9 mouse cellular contexts compared by ENCODE assay signal in genomic region chr6:53817763-53818174, GRCm38 (mm10). TPM values are rescaled to one million over a fixed set of nuclear protein-coding genes. Genes with fewer than 3 reads are reported as not detected.
DNase-seq lines count a peak whose midpoint lies in the region; ATAC-seq and TF ChIP-seq lines count a peak whose summit lies in the region.
"Had no signal": no experiment of that assay in that cellular context is flagged by ENCODE, and none has a peak within 500 bp of the region (broad histone marks: within the 10 kb centered on the region; RNA-seq: fewer than 3 reads in every experiment).

No protein-coding gene starts in this region.

- peaks cover 45% of the 10 kb centered on the region for H3K27me3 ChIP-seq in heart, embryonic 11.5 days (ENCODE audit: control insufficient read depth, insufficient read depth, low read length)
- H3K27me3 ChIP-seq in embryonic facial prominence, embryonic 13.5 days, result peaks cover 4% of the 10 kb centered on the region
- H3K27me3 ChIP-seq in hindbrain, embryonic 15.5 days, result peaks cover 34% of the 10 kb centered on the region
- H3K27me3 ChIP-seq in lung, embryonic 14.5 days (ENCODE audit: insufficient read depth, low read length), result peaks cover 41% of the 10 kb centered on the region

- H3K4me3 ChIP-seq in heart, embryonic 11.5 days (ENCODE audit: low read depth, low read length), result peak overlapping the region; percentile 59
- H3K4me3 ChIP-seq in embryonic facial prominence, embryonic 13.5 days, result peak overlapping the region; percentile 63
- H3K4me3 ChIP-seq in hindbrain, embryonic 15.5 days, result peak overlapping the region; percentile 53
- H3K4me3 ChIP-seq in lung, embryonic 14.5 days (ENCODE audit: low read depth, low read length), result peak overlapping the region; percentile 66

- no peaks in the 10 kb centered on the region for H3K9me3 ChIP-seq in heart, embryonic 11.5 days (replicated peaks; ENCODE audit: control insufficient read depth, low read length)
- no peaks in the 10 kb centered on the region for H3K9me3 ChIP-seq in embryonic facial prominence, embryonic 13.5 days
- H3K9me3 ChIP-seq in hindbrain, embryonic 15.5 days, result no peaks in the 10 kb centered on the region
- no peaks in the 10 kb centered on the region for H3K9me3 ChIP-seq in lung, embryonic 14.5 days (ENCODE audit: low read depth, low read length)

- H3K36me3 ChIP-seq in heart, embryonic 11.5 days (ENCODE audit: control insufficient read depth, insufficient read depth, low read length), result no peaks in the 10 kb centered on the region
- peaks cover 7% of the 10 kb centered on the region; the same call in 1 of the 2 replicates for H3K36me3 ChIP-seq in embryonic facial prominence, embryonic 13.5 days
- H3K36me3 ChIP-seq in hindbrain, embryonic 15.5 days, result no peaks in the 10 kb centered on the region
- peaks cover 17% of the 10 kb centered on the region for H3K36me3 ChIP-seq in lung, embryonic 14.5 days (ENCODE audit: insufficient read depth)

- H3K27ac ChIP-seq in heart, embryonic 11.5 days (ENCODE audit: low read depth, low read length), result no peak overlapping the region
- peak overlapping the region; percentile 98 for H3K27ac ChIP-seq in embryonic facial prominence, embryonic 13.5 days
- H3K27ac ChIP-seq in hindbrain, embryonic 15.5 days (replicated peaks), result no peak overlapping the region
- 0 out of 2 replicates have a peak overlapping the region, but pooled peaks have one; percentile 42 for H3K27ac ChIP-seq in lung, embryonic 14.5 days (ENCODE audit: low read depth)

- WGBS in heart, embryonic 11.5 days (ENCODE audit: insufficient replicate concordance), result 14% methylated on average over 33 of the region's 33 CpGs
- 10% methylated on average over 33 of the region's 33 CpGs for WGBS in embryonic facial prominence, embryonic 13.5 days
- WGBS in hindbrain, embryonic 15.5 days, result 16% methylated on average over 33 of the region's 33 CpGs
- WGBS in lung, embryonic 14.5 days, result 10% methylated on average over 33 of the region's 33 CpGs

- no peak for TF ChIP-seq CTCF in lung, embryonic 14.5 days (IDR thresholded peaks at IDR 0.05; ENCODE audit: low read depth)

- peaks cover 22% of the 10 kb centered on the region for H3K4me1 ChIP-seq in heart, embryonic 11.5 days (ENCODE audit: control insufficient read depth, insufficient read depth, low read length)
- peaks cover 61% of the 10 kb centered on the region for H3K4me1 ChIP-seq in embryonic facial prominence, embryonic 13.5 days
- peaks cover 41% of the 10 kb centered on the region for H3K4me1 ChIP-seq in hindbrain, embryonic 15.5 days (replicated peaks)
- peaks cover 6% of the 10 kb centered on the region; the same call in 1 of the 2 replicates for H3K4me1 ChIP-seq in lung, embryonic 14.5 days (ENCODE audit: insufficient read depth)

- peak overlapping the region; percentile 52 for H3K9ac ChIP-seq in heart, embryonic 11.5 days (ENCODE audit: low read depth, low read length)
- peak overlapping the region; percentile 89 for H3K9ac ChIP-seq in embryonic facial prominence, embryonic 13.5 days
- peak overlapping the region; percentile 60 for H3K9ac ChIP-seq in hindbrain, embryonic 15.5 days
- peak overlapping the region; percentile 76 for H3K9ac ChIP-seq in lung, embryonic 14.5 days

- peak overlapping the region; percentile 87 for H3K4me2 ChIP-seq in heart, embryonic 11.5 days
- H3K4me2 ChIP-seq in embryonic facial prominence, embryonic 13.5 days, result peak overlapping the region; percentile 94
- H3K4me2 ChIP-seq in hindbrain, embryonic 15.5 days, result peak overlapping the region; percentile 92
- peak overlapping the region; percentile 79 for H3K4me2 ChIP-seq in lung, embryonic 14.5 days

- ATAC-seq in heart, embryonic 11.5 days (replicated peaks; ENCODE audit: insufficient number of reproducible peaks, low FRiP score, low TSS enrichment), result no peak
- no peak for ATAC-seq in embryonic facial prominence, embryonic 13.5 days (ENCODE audit: insufficient number of reproducible peaks, insufficient read depth, low FRiP score, low TSS enrichment, low read depth)
- peak; percentile 5; the same call in 1 of the 2 replicates for ATAC-seq in hindbrain, embryonic 15.5 days (ENCODE audit: low FRiP score, low read depth)
- no peak for ATAC-seq in lung, embryonic 14.5 days (ENCODE audit: insufficient read depth)

- DNase-seq in heart, adult 8-10 months (ENCODE audit: low spot score), result no peak
- DNase-seq in lung, embryonic 14.5 days, result peak; percentile 48
- peak; percentile 40 for DNase-seq in retina, embryonic 14.5 days (ENCODE audit: low spot score)
- no peak for DNase-seq in B cell, adult 2 months
- DNase-seq in layer of hippocampus, adult 8-10 months (ENCODE audit: low spot score in 2 of 2), result no peak

RNA-seq across cellular contexts. Expression of gene Tril, which starts 2.9 kb away (rescaled TPM):
- 5.3 and 5.5 TPM in 2 replicates for polyA plus RNA-seq in heart, embryonic 11.5 days (2014; fragmentation: Nextera tagmentation; extraction: Ambion mirVana)
- total RNA-seq in heart, adult 8-10 months (2022), result 1 to 10 TPM; 3.2 to 3.6 (median 3.4) TPM
- polyA plus RNA-seq in embryonic facial prominence, embryonic 13.5 days (2015; fragmentation: Nextera tagmentation; extraction: Ambion mirVana), result 51.0 and 58.7 TPM in 2 replicates
- polyA plus RNA-seq in hindbrain, embryonic 15.5 days (2015; fragmentation: Nextera tagmentation; extraction: Ambion mirVana), result 17.8 and 18.8 TPM in 2 replicates
- 59.3 and 66.6 TPM in 2 replicates for polyA plus RNA-seq in lung, embryonic 14.5 days (2014; fragmentation: Nextera tagmentation; extraction: Ambion mirVana)
- 10 to 100 TPM; 30.7 to 33.7 (median 32.3) TPM for total RNA-seq in layer of hippocampus, adult 8-10 months (2022)
- total RNA-seq: MEL had no signal

Comparison
In these comparisons a context has a peak if more than half of its experiments do, and no peak if none do; other contexts are left out.
1. H3K27ac ChIP-seq: peak in embryonic facial prominence, embryonic 13.5 days (single experiment) and lung, embryonic 14.5 days (single experiment); none in heart, embryonic 11.5 days (single experiment) and hindbrain, embryonic 15.5 days (single experiment).
2. DNase-seq: peak in lung, embryonic 14.5 days (single experiment) and retina, embryonic 14.5 days (single experiment); none in heart, adult 8-10 months (single experiment), B cell, adult 2 months (0 of 2) and layer of hippocampus, adult 8-10 months (0 of 2).
3. Peak in every context shown above with its lines, with median percentiles within 50 percentile points of each other: H3K4me2 ChIP-seq, H3K4me3 ChIP-seq and H3K9ac ChIP-seq.